Mouse (Mus musculus): ENCODE results near the gene Crtc1. TPM values are rescaled to one million over a fixed set of nuclear protein-coding genes. Genes with fewer than 3 reads are reported as not detected.

Crtc1 gene
- total and polyA plus RNA-seq, 3 experiments, result 3.3 to 18.0 TPM; not detected in 1

DNA sequence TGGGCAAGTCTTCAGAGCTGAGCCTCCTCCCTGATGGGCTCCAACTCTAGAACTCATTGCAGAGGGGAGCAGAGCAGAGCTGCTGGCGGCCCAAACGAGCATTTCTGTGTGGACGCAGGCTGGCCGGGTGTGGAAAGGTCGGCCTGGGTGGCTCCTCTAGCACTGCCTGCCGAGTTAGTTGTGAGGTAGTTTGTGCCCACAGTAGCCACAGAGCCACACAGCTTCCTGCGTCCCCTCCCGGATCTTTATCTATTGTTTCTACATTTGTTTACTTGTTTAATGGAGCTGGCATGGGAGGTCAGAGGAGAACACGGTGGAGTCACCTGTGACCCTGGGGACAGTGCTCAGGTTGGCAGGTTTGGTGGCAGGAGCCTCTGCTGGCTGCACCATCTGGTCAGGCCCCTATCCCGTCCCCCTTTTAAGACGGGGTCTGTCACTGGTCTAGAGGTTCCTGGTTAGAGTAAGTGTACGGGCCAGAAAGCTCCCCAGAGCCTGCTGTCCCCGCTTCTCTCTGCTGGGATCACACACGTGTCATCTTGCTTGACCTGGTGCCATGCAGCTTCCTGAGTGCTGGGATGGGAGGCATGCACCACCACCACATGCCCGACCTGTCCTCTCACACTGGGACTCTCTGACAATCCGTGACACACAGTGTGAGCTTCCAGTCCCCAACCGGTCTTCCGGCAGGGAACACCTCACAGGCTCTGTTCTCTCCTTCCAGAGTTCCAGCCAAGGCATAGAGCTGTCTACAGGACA lies 17.9 kb downstream of the Crtc1 start:
- Histone ChIP-seq H3K9ac (ENCODE audit: control insufficient read depth, low read depth, low read length, poor library complexity, severe bottlenecking) (no peak overlapping the region), H3K4me1 (ENCODE audit: control insufficient read depth in 1 of 2, insufficient read depth in 2 of 2, low read length in 2 of 2) (peaks cover 15 to 35% of the 10 kb centered on the region in 2 experiments), H3K79me2 (ENCODE audit: control insufficient read depth, insufficient read depth, low read length, poor library complexity) (no peaks in the 10 kb centered on the region; the same call in 1 of the 2 replicates), H3K27me3 (ENCODE audit: control insufficient read depth in 1 of 2, insufficient read depth in 2 of 2, low read length in 2 of 2) (no peaks in the 10 kb centered on the region), H3K27ac (ENCODE audit: control insufficient read depth, low read depth, low read length) (no peak overlapping the region), H3K4me3 (ENCODE audit: control insufficient read depth in 1 of 2, insufficient read depth in 1 of 2, low read depth in 2 of 2, low read length in 2 of 2) (no peak overlapping the region), H3K9me3 (replicated peaks; ENCODE audit: insufficient read depth, low read length) (no peaks in the 10 kb centered on the region), H3K36me3 (ENCODE audit: control insufficient read depth in 1 of 2, insufficient read depth in 2 of 2, low read length in 2 of 2) (peaks cover 0 to 10% of the 10 kb centered on the region in 2 experiments; a peak in 3 of 4 replicates)
- DNase-seq (ENCODE audit: low read depth, low spot score), result no peak
- TF ChIP-seq E2F4 (IDR thresholded peaks at IDR 0.05; ENCODE audit: borderline replicate concordance, low read depth, low read length) (no peak), TBP (IDR thresholded peaks at IDR 0.05; ENCODE audit: low read depth, low read length) (no peak), MYB (IDR thresholded peaks at IDR 0.05; ENCODE audit: low read depth, low read length) (no peak), ZNF384 (IDR thresholded peaks at IDR 0.05; ENCODE audit: low read depth, low read length) (no peak), JUND (IDR thresholded peaks at IDR 0.05; ENCODE audit: low read depth, low read length) (no peak), MAZ (IDR thresholded peaks at IDR 0.05; ENCODE audit: low read depth, low read length) (no peak), CHD2 (IDR thresholded peaks at IDR 0.05; ENCODE audit: low read length) (no peak), HCFC1 (IDR thresholded peaks at IDR 0.05; ENCODE audit: low read depth, low read length) (no peak), CHD1 (IDR thresholded peaks at IDR 0.05; ENCODE audit: low read depth, low read length) (no peak)

DNA sequence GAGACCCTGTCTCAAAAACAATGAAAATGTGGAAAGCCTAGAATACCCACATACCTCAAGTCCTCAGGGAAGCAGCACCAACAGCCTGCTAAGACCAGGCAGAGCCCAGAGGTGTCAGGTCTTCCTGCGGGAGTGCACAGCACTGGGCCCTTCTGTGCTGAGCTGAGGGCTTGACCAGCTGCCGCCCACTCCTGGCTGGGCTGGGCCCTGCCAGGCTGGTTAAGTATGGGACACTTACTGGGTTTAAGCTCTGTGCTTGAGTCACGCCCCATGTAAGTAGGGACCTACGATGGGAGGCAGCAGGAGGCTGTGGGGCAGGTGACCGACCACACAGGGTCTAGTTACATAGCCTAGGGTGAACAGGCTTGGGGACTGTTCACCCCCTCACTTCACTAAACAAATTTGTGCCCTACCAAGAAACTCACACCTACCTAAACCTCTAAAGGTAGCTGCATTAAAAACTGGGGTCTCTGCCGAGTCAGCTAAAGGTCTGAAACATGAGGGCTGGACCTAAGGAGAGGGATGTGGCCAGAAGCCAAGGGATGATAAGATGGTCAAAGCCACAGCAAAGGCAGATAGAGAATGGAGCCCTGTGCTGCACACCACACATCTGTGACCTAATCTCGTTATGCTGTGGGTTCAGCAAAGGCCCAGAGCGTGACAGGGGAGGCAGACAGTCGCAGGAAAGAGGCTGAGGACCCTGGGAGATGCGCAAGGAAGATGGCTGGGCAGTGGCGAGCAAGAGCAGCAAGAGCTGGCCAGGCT lies 19.3 kb downstream of the Crtc1 start:
- DNase-seq (ENCODE audit: low read depth, low spot score), result no peak
- TF ChIP-seq EP300 (IDR thresholded peaks at IDR 0.05; ENCODE audit: low read depth in 1 of 2, low read length in 2 of 2), result 0 out of 4 replicates have a peak, but pooled peaks of 1 of the 2 experiments have one; percentile 13
- no peak for TF ChIP-seq E2F4 (IDR thresholded peaks at IDR 0.05; ENCODE audit: borderline replicate concordance, low read depth, low read length)
- peak; percentile 51; the same call in 1 of the 2 replicates for TF ChIP-seq GATA1 (IDR thresholded peaks at IDR 0.05; ENCODE audit: low read depth, low read length)
- no peak for TF ChIP-seq MAZ (IDR thresholded peaks at IDR 0.05; ENCODE audit: low read depth, low read length)
- no peaks in the 10 kb centered on the region for H3K9me3 ChIP-seq (replicated peaks; ENCODE audit: insufficient read depth, low read length)
- no peak overlapping the region for H3K4me3 ChIP-seq (ENCODE audit: control insufficient read depth in 1 of 2, insufficient read depth in 1 of 2, low read depth in 2 of 2, low read length in 2 of 2)
- no peaks in the 10 kb centered on the region for H3K27me3 ChIP-seq (ENCODE audit: control insufficient read depth in 1 of 2, insufficient read depth in 2 of 2, low read length in 2 of 2)
- peaks cover 0 to 7% of the 10 kb centered on the region in 2 experiments; a peak in 3 of 4 replicates for H3K36me3 ChIP-seq (ENCODE audit: control insufficient read depth in 1 of 2, insufficient read depth in 2 of 2, low read length in 2 of 2)
- H3K4me1 ChIP-seq (ENCODE audit: control insufficient read depth in 1 of 2, insufficient read depth in 2 of 2, low read length in 2 of 2), result peaks cover 15 to 27% of the 10 kb centered on the region in 2 experiments
- no peak overlapping the region for H3K27ac ChIP-seq (ENCODE audit: control insufficient read depth, low read depth, low read length)
- H3K9ac ChIP-seq (ENCODE audit: control insufficient read depth, low read depth, low read length, poor library complexity, severe bottlenecking), result no peak overlapping the region
- H3K79me2 ChIP-seq (ENCODE audit: control insufficient read depth, insufficient read depth, low read length, poor library complexity), result no peaks in the 10 kb centered on the region; the same call in 1 of the 2 replicates

DNA sequence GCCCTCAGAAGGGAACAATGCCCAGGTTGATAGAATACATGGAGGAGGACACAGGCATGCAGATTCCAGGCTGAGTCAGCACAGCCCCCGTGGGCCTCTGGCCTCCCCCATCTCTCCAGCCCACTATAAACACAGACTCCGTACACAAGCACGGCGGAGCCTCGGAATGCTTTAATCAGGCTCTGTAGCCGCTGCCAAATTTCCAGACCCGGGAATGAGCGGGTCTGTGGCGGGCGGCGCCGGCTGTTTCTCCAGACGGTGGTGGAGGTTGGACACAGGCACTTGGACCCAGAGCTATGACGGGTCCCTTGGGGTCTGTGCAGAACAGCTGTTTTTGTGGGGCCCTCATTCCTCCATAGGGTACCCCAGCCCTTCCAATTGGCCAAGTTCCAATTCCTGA lies 20.4 kb downstream of the Crtc1 start:
- TF ChIP-seq ZKSCAN1 (IDR thresholded peaks at IDR 0.05; ENCODE audit: low read depth, low read length) (no peak), GATA1 (IDR thresholded peaks at IDR 0.05; ENCODE audit: low read depth, low read length) (no peak), TAL1 (IDR thresholded peaks at IDR 0.05; ENCODE audit: low read length) (no peak), TBP (IDR thresholded peaks at IDR 0.05; ENCODE audit: low read depth, low read length) (no peak), E2F4 (IDR thresholded peaks at IDR 0.05; ENCODE audit: borderline replicate concordance, low read depth, low read length) (no peak), TCF12 (IDR thresholded peaks at IDR 0.05; ENCODE audit: low read depth, low read length) (no peak), MAFK (IDR thresholded peaks at IDR 0.05; ENCODE audit: borderline replicate concordance, low read depth, low read length) (no peak), MAZ (IDR thresholded peaks at IDR 0.05; ENCODE audit: low read depth, low read length) (no peak), MEF2A (IDR thresholded peaks at IDR 0.05; ENCODE audit: extremely low read depth, insufficient replicate concordance, low read depth, low read length, poor library complexity, severe bottlenecking) (no peak), USF1 (IDR thresholded peaks at IDR 0.05; ENCODE audit: low read depth, low read length) (no peak), SMC3 (IDR thresholded peaks at IDR 0.05; ENCODE audit: low read depth, low read length) (no peak)
- no peak for DNase-seq (ENCODE audit: low read depth, low spot score)
- Histone ChIP-seq H3K9ac (ENCODE audit: control insufficient read depth, low read depth, low read length, poor library complexity, severe bottlenecking) (no peak overlapping the region), H3K36me3 (ENCODE audit: control insufficient read depth in 1 of 2, insufficient read depth in 2 of 2, low read length in 2 of 2) (peaks cover 0 to 10% of the 10 kb centered on the region in 2 experiments; a peak in 3 of 4 replicates), H3K27me3 (ENCODE audit: control insufficient read depth in 1 of 2, insufficient read depth in 2 of 2, low read length in 2 of 2) (no peaks in the 10 kb centered on the region), H3K27ac (ENCODE audit: control insufficient read depth, low read depth, low read length) (no peak overlapping the region), H3K4me1 (ENCODE audit: control insufficient read depth in 1 of 2, insufficient read depth in 2 of 2, low read length in 2 of 2) (peaks cover 18 to 32% of the 10 kb centered on the region in 2 experiments), H3K9me3 (replicated peaks; ENCODE audit: insufficient read depth, low read length) (no peaks in the 10 kb centered on the region), H3K4me3 (ENCODE audit: control insufficient read depth in 1 of 2, insufficient read depth in 1 of 2, low read depth in 2 of 2, low read length in 2 of 2) (no peak overlapping the region), H3K79me2 (ENCODE audit: control insufficient read depth, insufficient read depth, low read length, poor library complexity) (no peaks in the 10 kb centered on the region; the same call in 1 of the 2 replicates)
